Mouse (Mus musculus) CH12.LX (cell line): ENCODE results near the gene Padi1. TPM values are rescaled to one million over a fixed set of nuclear protein-coding genes. Genes with fewer than 3 reads are reported as not detected.

ENCODE experiments used
- DNase-seq: peaks from one replicate; pipeline ENCODE4 v3.0.0-alpha.2; 2013; ENCODE audit errors: extremely low read depth
- H3K27ac ChIP-seq: 2 replicates; pipeline ENCODE4 v1.5.1; 2012; ENCODE audit warnings: low read depth, mild to moderate bottlenecking, control low read depth, moderate library complexity; ENCODE audit not compliant: insufficient read depth
- H3K27me3 ChIP-seq: replicated peaks from 2 replicates; pipeline ENCODE3; 2012; ENCODE audit warnings: inconsistent platforms
- H3K36me3 ChIP-seq, 2 experiments: replicated peaks in 1 of 2; 2 replicates each; pipeline versions ENCODE3 to v1.6.1; 2012; ENCODE audit warnings: inconsistent platforms in 1 of 2, low read length in 1 of 2, mild to moderate bottlenecking in 1 of 2, mixed read lengths in 1 of 2, moderate library complexity in 1 of 2; ENCODE audit not compliant: control insufficient read depth in 1 of 2, insufficient read depth in 1 of 2
- H3K4me1 ChIP-seq, 2 experiments: 2 replicates each; pipeline ENCODE4 v1.6.1; 2012; ENCODE audit warnings: inconsistent platforms in 1 of 2, moderate library complexity in 1 of 2; ENCODE audit not compliant: insufficient read depth in 2 of 2, control insufficient read depth in 1 of 2
- H3K4me2 ChIP-seq: 2 replicates; pipeline ENCODE4 v1.6.1; 2012; ENCODE audit warnings: low read depth, mild to moderate bottlenecking, control low read depth; ENCODE audit not compliant: poor library complexity, insufficient read depth, severe bottlenecking
- H3K4me3 ChIP-seq, 3 experiments: fragments of 150-350 bp in 1 of 3; sonication (generic) in 1 of 3; replicated peaks in 1 of 3; 2 replicates each; pipeline versions ENCODE3 to v1.5.1; 2011 to 2012; ENCODE audit warnings: low read depth in 2 of 3, low read length in 2 of 3, mild to moderate bottlenecking in 2 of 3, moderate library complexity in 2 of 3, control low read depth in 1 of 3, improper control_type of control experiment in 1 of 3, inconsistent platforms in 1 of 3, mixed read lengths in 1 of 3; ENCODE audit not compliant: poor library complexity in 1 of 3
- H3K79me2 ChIP-seq: replicated peaks from 2 replicates; pipeline ENCODE4 v1.6.1; 2012; ENCODE audit warnings: mild to moderate bottlenecking, moderate library complexity; ENCODE audit not compliant: control insufficient read depth, poor library complexity, insufficient read depth, severe bottlenecking; ENCODE audit errors: extremely low read depth
- H3K9ac ChIP-seq: 2 replicates; pipeline ENCODE4 v1.6.1; 2012; ENCODE audit warnings: low read depth, mild to moderate bottlenecking, control low read depth, moderate library complexity; ENCODE audit not compliant: insufficient read depth
- H3K9me3 ChIP-seq: replicated peaks from 2 replicates; pipeline ENCODE3; 2012; ENCODE audit warnings: low read length, inconsistent platforms, mixed read lengths
- CHD1 ChIP-seq: IDR thresholded peaks from 2 replicates; pipeline ENCODE4 v1.6.1; 2012; ENCODE audit warnings: low read depth, low read length, improper control_type of control experiment, inconsistent platforms
- CHD2 ChIP-seq: IDR thresholded peaks from 2 replicates; pipeline ENCODE4 v1.6.1; 2011; ENCODE audit warnings: low read length, improper control_type of control experiment
- CTCF ChIP-seq, 2 experiments: IDR thresholded peaks in 1 of 2; conservative IDR thresholded peaks in 1 of 2; 2 replicates each; pipeline ENCODE4 v1.5.1; 2011 to 2012; ENCODE audit warnings: low read depth in 2 of 2, low read length in 2 of 2, improper control_type of control experiment in 1 of 2, inconsistent platforms in 1 of 2, mild to moderate bottlenecking in 1 of 2, moderate library complexity in 1 of 2
- E2F4 ChIP-seq: IDR thresholded peaks from 2 replicates; pipeline ENCODE4 v1.6.1; 2011; ENCODE audit warnings: low read depth, low read length, improper control_type of control experiment; ENCODE audit not compliant: insufficient replicate concordance
- EP300 ChIP-seq: IDR thresholded peaks from 2 replicates; pipeline ENCODE4 v1.6.1; 2011; ENCODE audit warnings: low read length, improper control_type of control experiment
- ETS1 ChIP-seq: conservative IDR thresholded peaks from 2 replicates; pipeline ENCODE4 v1.6.1; 2012; ENCODE audit warnings: low read depth, mild to moderate bottlenecking, inconsistent platforms, low read length, improper control_type of control experiment, moderate library complexity
- GABPA ChIP-seq: IDR thresholded peaks from 2 replicates; pipeline ENCODE4 v1.6.1; 2012; ENCODE audit warnings: low read depth, low read length, improper control_type of control experiment, inconsistent platforms; ENCODE audit not compliant: insufficient replicate concordance
- HCFC1 ChIP-seq: IDR thresholded peaks from 2 replicates; pipeline ENCODE4 v1.6.1; 2012; ENCODE audit warnings: low read depth, mild to moderate bottlenecking, inconsistent platforms, low read length, improper control_type of control experiment
- IRF4 ChIP-seq: IDR thresholded peaks from 2 replicates; pipeline ENCODE4 v1.6.1; 2014; ENCODE audit warnings: low read depth, mild to moderate bottlenecking, inconsistent platforms, low read length, improper control_type of control experiment
- JUND ChIP-seq: conservative IDR thresholded peaks from 2 replicates; pipeline ENCODE4 v1.6.1; 2011; ENCODE audit warnings: low read depth, low read length, improper control_type of control experiment
- MAFK ChIP-seq: IDR thresholded peaks from 2 replicates; pipeline ENCODE4 v1.6.1; 2011; ENCODE audit warnings: low read length, improper control_type of control experiment; ENCODE audit not compliant: insufficient replicate concordance
- MAX ChIP-seq: IDR thresholded peaks from 2 replicates; pipeline ENCODE4 v1.6.1; 2011; ENCODE audit warnings: low read length, improper control_type of control experiment
- MAZ ChIP-seq: IDR thresholded peaks from 2 replicates; pipeline ENCODE4 v1.6.1; 2012; ENCODE audit warnings: low read depth, mild to moderate bottlenecking, inconsistent platforms, low read length, improper control_type of control experiment, moderate library complexity
- MXI1 ChIP-seq: IDR thresholded peaks from 2 replicates; pipeline ENCODE4 v1.6.1; 2011; ENCODE audit warnings: mild to moderate bottlenecking, low read depth, low read length, improper control_type of control experiment
- NELFE ChIP-seq: IDR thresholded peaks from 2 replicates; pipeline ENCODE4 v1.6.1; 2011; ENCODE audit warnings: low read depth, low read length, improper control_type of control experiment
- PAX5 ChIP-seq: IDR thresholded peaks from 2 replicates; pipeline ENCODE4 v1.6.1; 2012; ENCODE audit warnings: low read length, inconsistent platforms, mixed read lengths
- POLR2AphosphoS2 ChIP-seq: IDR thresholded peaks from 2 replicates; pipeline ENCODE4 v1.6.1; 2011; ENCODE audit warnings: low read depth, low read length, improper control_type of control experiment
- RCOR1 ChIP-seq: conservative IDR thresholded peaks from 2 replicates; pipeline ENCODE4 v1.6.1; 2012; ENCODE audit warnings: low read depth, mild to moderate bottlenecking, inconsistent platforms, low read length, improper control_type of control experiment
- SIN3A ChIP-seq: IDR thresholded peaks from 2 replicates; pipeline ENCODE4 v1.6.1; 2012; ENCODE audit warnings: low read length, improper control_type of control experiment, inconsistent platforms
- SMC3 ChIP-seq: IDR thresholded peaks from 2 replicates; pipeline ENCODE4 v1.6.1; 2011; ENCODE audit warnings: low read depth, low read length, improper control_type of control experiment
- TBP ChIP-seq: conservative IDR thresholded peaks from 2 replicates; pipeline ENCODE4 v1.6.1; 2011; ENCODE audit warnings: low read depth, low read length, improper control_type of control experiment
- UBTF ChIP-seq: IDR thresholded peaks from 2 replicates; pipeline ENCODE4 v1.6.1; 2012; ENCODE audit warnings: low read depth, mild to moderate bottlenecking, inconsistent platforms, low read length, improper control_type of control experiment, moderate library complexity
- USF1 ChIP-seq: IDR thresholded peaks from 2 replicates; pipeline ENCODE4 v1.6.1; 2014; ENCODE audit warnings: low read depth, mild to moderate bottlenecking, inconsistent platforms, low read length, improper control_type of control experiment
- ZC3H11A ChIP-seq: IDR thresholded peaks from 2 replicates; pipeline ENCODE4 v1.6.1; 2012; ENCODE audit warnings: low read depth, mild to moderate bottlenecking, inconsistent platforms, low read length, improper control_type of control experiment
- ZMIZ1 ChIP-seq: IDR thresholded peaks from 2 replicates; pipeline ENCODE4 v1.6.1; 2012; ENCODE audit warnings: low read depth, mild to moderate bottlenecking, inconsistent platforms, low read length, improper control_type of control experiment
- ZNF384 ChIP-seq: IDR thresholded peaks from 2 replicates; pipeline ENCODE4 v1.6.1; 2012; ENCODE audit warnings: low read depth, low read length, improper control_type of control experiment, inconsistent platforms
- dilution Hi-C: fragments of 300-500 bp; cut with MboI; formaldehyde crosslinking; loops from 2 replicates; pipeline ENCODE4 v1.14.3; 2020; ENCODE audit warnings: low sequenced_read_pairs; ENCODE audit not compliant: extremely low pct_unique_long_range_greater_than_20kb, extremely low pct_ligation_motif_present
- in situ Hi-C: fragments of 300-500 bp; cut with MboI; formaldehyde crosslinking; loops from 3 replicates; pipeline ENCODE4 v1.14.3; 2019; ENCODE audit warnings: low sequenced_read_pairs, low pct_ligation_motif_present, low pct_unique_long_range_greater_than_20kb, mixed read lengths
- polyA plus RNA-seq: library from polyadenylated mRNA; unstranded; fragments of >175 nt; gene quantifications from 2 replicates; pipeline ENCODE4 v1.2.1, GENCODE M21; 2012; ENCODE audit warnings: low read depth; ENCODE audit not compliant: insufficient read length
- total RNA-seq, 2 experiments: library from RNA; depleted of rRNA; stranded (reverse); fragments of 300-350 nt in 1 of 2; fragments of >200 nt in 1 of 2; gene quantifications; 2 replicates each; pipeline ENCODE4 v1.2.3; 2012 to 2014

Padi1 gene
- total and polyA plus RNA-seq, 3 experiments = 0.04 TPM; not detected in 2

DNA sequence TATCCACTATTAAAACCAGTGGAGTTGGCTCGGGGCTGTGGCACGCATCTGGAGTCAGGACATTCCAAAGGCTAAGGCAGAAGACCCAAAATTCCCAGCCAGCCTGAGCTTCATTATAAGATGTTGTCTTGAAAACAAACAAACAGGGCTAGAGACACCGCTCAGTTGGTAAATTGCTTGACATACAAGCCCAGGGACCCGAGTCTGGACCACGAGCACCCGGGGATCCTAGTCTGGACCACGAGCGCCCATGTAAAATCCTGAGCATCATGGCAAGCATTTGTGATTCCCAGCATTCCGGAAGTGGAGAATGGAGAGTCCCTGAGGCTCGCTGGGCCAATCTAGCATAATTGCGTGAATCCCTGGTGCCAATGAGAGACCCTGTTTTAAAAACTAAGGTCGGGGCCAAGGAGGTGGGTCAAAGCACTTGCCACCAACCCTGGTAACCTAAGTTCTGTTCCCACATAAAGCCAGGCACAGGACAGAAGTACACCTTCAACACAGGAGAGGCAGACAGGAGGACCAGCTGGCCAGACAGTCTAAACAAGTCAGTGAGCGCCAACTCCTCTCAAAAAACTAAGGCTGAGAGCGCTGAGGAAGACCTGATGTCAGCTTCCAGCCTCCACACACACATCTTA is 46.1 kb upstream of the Padi1 start:
- H3K9me3 ChIP-seq = peaks cover 8% of the 10 kb centered on the region
- dilution Hi-C loops (no loop called here), in situ Hi-C loops (no loop called here)
- no peaks in the 10 kb centered on the region for H3K36me3 ChIP-seq
- DNase-seq = no peak
- no peak for TF ChIP-seq RCOR1
- TF ChIP-seq MAX = no peak
- no peak for TF ChIP-seq TBP
- no peak for TF ChIP-seq CHD1
- TF ChIP-seq POLR2AphosphoS2 = no peak
- no peak for TF ChIP-seq EP300
- TF ChIP-seq MAFK = no peak
- TF ChIP-seq ETS1 = no peak
- TF ChIP-seq MXI1 = no peak
- TF ChIP-seq IRF4 = no peak
- no peak for TF ChIP-seq NELFE
- no peak for TF ChIP-seq HCFC1
- TF ChIP-seq USF1 = no peak
- no peak for TF ChIP-seq ZMIZ1
- TF ChIP-seq CHD2 = no peak
- no peak for TF ChIP-seq E2F4
- H3K79me2 ChIP-seq = no peaks in the 10 kb centered on the region
- peaks cover 22% of the 10 kb centered on the region for H3K27me3 ChIP-seq
- H3K27ac ChIP-seq = no peak overlapping the region
- H3K9ac ChIP-seq = no peak overlapping the region
- no peak overlapping the region for H3K4me2 ChIP-seq
- no peaks in the 10 kb centered on the region for H3K4me1 ChIP-seq
- H3K4me3 ChIP-seq = no peak overlapping the region

DNA sequence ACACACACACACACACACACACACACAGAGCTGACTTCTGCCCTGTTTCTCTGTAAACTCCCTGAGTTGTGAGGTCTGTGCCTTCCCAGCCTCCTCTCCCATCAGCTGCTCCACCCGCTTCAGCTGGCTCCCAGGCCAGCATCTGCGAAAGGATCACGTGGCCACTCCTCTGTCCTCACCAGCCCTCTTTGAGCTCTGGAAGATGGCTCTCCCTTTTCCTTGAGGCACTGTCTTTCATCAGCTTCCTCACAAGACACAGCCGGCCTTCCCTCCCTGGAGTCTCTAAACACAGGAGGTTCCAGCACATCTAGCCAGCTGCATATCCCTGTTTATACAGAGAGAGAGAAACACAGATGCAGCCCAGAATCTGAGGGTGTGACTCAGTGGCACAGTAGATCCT is 38.3 kb upstream of the Padi1 start:
- no peak for DNase-seq
- dilution Hi-C loops = no loop called here
- H3K9ac ChIP-seq = no peak overlapping the region

More for the DNA sequence above, 38.3 kb upstream of the Padi1 start:
- Histone ChIP-seq H3K9me3 (peaks cover 21% of the 10 kb centered on the region), H3K4me2 (no peak overlapping the region), H3K27ac (no peak overlapping the region), H3K4me3 (no peak overlapping the region), H3K36me3 (no peaks in the 10 kb centered on the region), H3K4me1 (no peaks in the 10 kb centered on the region), H3K27me3 (peaks cover 25% of the 10 kb centered on the region), H3K79me2 (no peaks in the 10 kb centered on the region)
- in situ Hi-C loops = no loop called here
- TF ChIP-seq NELFE = no peak
- no peak for TF ChIP-seq CHD1
- no peak for TF ChIP-seq JUND
- no peak for TF ChIP-seq MAFK
- no peak for TF ChIP-seq EP300
- no peak for TF ChIP-seq GABPA
- no peak for TF ChIP-seq SMC3
- TF ChIP-seq MAZ = no peak
- no peak for TF ChIP-seq UBTF
- no peak for TF ChIP-seq ZNF384
- no peak for TF ChIP-seq CHD2
- TF ChIP-seq TBP = no peak
- TF ChIP-seq ZC3H11A = no peak
- TF ChIP-seq MAX = no peak
- TF ChIP-seq HCFC1 = no peak
- no peak for TF ChIP-seq SIN3A
- no peak for TF ChIP-seq CTCF (conservative IDR thresholded peaks at IDR 0.05 in 1 of 2, IDR thresholded peaks at IDR 0.05 in 1 of 2; ENCODE audit: low read depth in 2 of 2, low read length in 2 of 2)
- TF ChIP-seq PAX5 = no peak
- TF ChIP-seq POLR2AphosphoS2 = no peak
- TF ChIP-seq ZMIZ1 = no peak
